Mouse (Mus musculus) spleen, adult 10 weeks (tissue): ENCODE results near the gene Ankrd10. TPM values are rescaled to one million over a fixed set of nuclear protein-coding genes. Genes with fewer than 3 reads are reported as not detected.

Source experiments
- polyA plus RNA-seq: library from polyadenylated mRNA; stranded (reverse); fragments of 350-450 nt; fragmentation: Illumina TruSeq; extraction: RNeasy Lipid Tissue Mini Kit (QIAGEN cat#74804); gene quantifications from one replicate; pipeline ENCODE4 v1.2.3, GENCODE M21; 2015; ENCODE audit warnings: low replicate concordance; ENCODE audit not compliant: insufficient read depth

Gene Ankrd10
- polyA plus RNA-seq, result 82.4 TPM

DNA sequence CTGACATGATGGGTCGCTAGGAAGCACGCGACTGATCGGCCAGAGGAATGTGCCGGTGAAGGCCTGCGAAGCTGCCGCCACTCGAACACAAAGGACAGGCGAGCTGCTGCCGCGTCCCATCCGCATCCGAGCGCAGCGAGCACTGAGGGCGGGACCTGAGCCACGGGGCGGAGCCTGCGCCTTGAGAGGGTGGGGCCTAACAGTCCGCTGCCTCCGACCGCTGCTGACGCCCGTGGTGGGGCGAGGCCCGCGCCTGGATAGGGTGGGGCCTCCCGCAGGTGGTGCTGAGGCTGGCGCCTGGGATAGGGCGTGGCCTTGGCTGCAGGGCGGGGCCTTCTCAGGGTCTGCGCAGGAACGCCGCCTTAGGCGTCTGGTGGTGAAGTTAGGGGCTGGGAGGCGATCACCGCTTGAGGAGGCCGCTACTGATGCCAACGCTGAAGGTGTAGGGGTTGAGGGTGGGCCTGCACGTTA is at the start of gene Ankrd10:
Gene Ankrd10 (minus strand): TSS at position 147 of the 471 bp plus-strand sequence.

Other genes with a start within 250 kb of the Ankrd10 start
- gene Rab20, start 157.0 kb downstream of the Ankrd10 start, polyA plus RNA-seq, result 11.0 TPM
- gene Naxd, start 138.3 kb downstream of the Ankrd10 start, polyA plus RNA-seq, result 37.4 TPM
- gene Cars2, start 85.0 kb downstream of the Ankrd10 start, polyA plus RNA-seq, result 34.0 TPM
- gene Ing1, start 80.2 kb downstream of the Ankrd10 start, polyA plus RNA-seq, result 44.3 TPM
- gene 1700016D06Rik, start 65.3 kb upstream of the Ankrd10 start, polyA plus RNA-seq, result not detected
- gene Arhgef7, start 92.0 kb upstream of the Ankrd10 start, polyA plus RNA-seq, result 30.5 TPM
- gene Tex29, start 204.7 kb upstream of the Ankrd10 start, polyA plus RNA-seq, result not detected